Mouse (Mus musculus) intestine, postnatal 0 days (tissue): ENCODE measurements at regions not wholly inside any gene's neighbourhood (a gene's known extent, or its start where the extent isn't known, plus 50 kb on each side); places are given as distances from the start of the nearest gene placed in this dataset.

Experiments used
- ATAC-seq: fragments of 200-750 bp; cut with Nextera tagmentation; 2 replicates; pipeline ENCODE4 v1.8.0; 2017; ENCODE audit warnings: mild to moderate bottlenecking, moderate TSS enrichment, moderate library complexity
- H3K27ac ChIP-seq: fragments of 300-500 bp; sonication (generic); 2 replicates; pipeline ENCODE4 v1.5.1; 2014; ENCODE audit warnings: mild to moderate bottlenecking, low read depth, low read length, moderate library complexity
- H3K27me3 ChIP-seq: fragments of 300-500 bp; sonication (generic); replicated peaks from 2 replicates; pipeline ENCODE4 v1.6.1; 2014; ENCODE audit warnings: low read length, mixed read lengths; ENCODE audit not compliant: control insufficient read depth, insufficient read depth
- H3K36me3 ChIP-seq: fragments of 300-500 bp; sonication (generic); 2 replicates; pipeline ENCODE4 v1.6.1; 2014; ENCODE audit warnings: mild to moderate bottlenecking, moderate library complexity; ENCODE audit not compliant: control insufficient read depth, insufficient read depth
- H3K4me1 ChIP-seq: fragments of 300-500 bp; sonication (generic); replicated peaks from 2 replicates; pipeline ENCODE4 v1.6.1; 2014; ENCODE audit warnings: antibody characterized with exemption, low read length, mixed read lengths; ENCODE audit not compliant: control insufficient read depth, insufficient read depth
- H3K4me2 ChIP-seq: fragments of 300-500 bp; sonication (generic); replicated peaks from 2 replicates; pipeline ENCODE4 v1.6.1; 2014; ENCODE audit warnings: low read depth, mild to moderate bottlenecking, moderate library complexity
- H3K4me3 ChIP-seq: fragments of 300-500 bp; sonication (generic); 2 replicates; pipeline ENCODE4 v1.5.1; 2014; ENCODE audit warnings: low read depth, low read length
- H3K9ac ChIP-seq: fragments of 300-500 bp; sonication (generic); 2 replicates; pipeline ENCODE4 v1.6.1; 2014; ENCODE audit warnings: mild to moderate bottlenecking, low read depth, low read length
- H3K9me3 ChIP-seq: fragments of 300-500 bp; sonication (generic); 2 replicates; pipeline ENCODE4 v1.6.1; 2016; ENCODE audit warnings: mixed run types; ENCODE audit not compliant: control insufficient read depth
- CTCF ChIP-seq: sonication (generic); IDR thresholded peaks from 2 replicates; pipeline ENCODE4 v1.5.1; 2016; ENCODE audit warnings: low read depth, mild to moderate bottlenecking, control low read depth, antibody characterized with exemption, moderate library complexity
- WGBS: fragments of 180-500 bp; shearing (Covaris S2); extraction: QIAGEN DNeasy Blood & Tissue Kit; methylation state at CpG from one replicate; pipeline ENCODE4 v1.1.7; 2014; 5-methylcytosine and 5-hydroxymethylcytosine counted together

DNA sequence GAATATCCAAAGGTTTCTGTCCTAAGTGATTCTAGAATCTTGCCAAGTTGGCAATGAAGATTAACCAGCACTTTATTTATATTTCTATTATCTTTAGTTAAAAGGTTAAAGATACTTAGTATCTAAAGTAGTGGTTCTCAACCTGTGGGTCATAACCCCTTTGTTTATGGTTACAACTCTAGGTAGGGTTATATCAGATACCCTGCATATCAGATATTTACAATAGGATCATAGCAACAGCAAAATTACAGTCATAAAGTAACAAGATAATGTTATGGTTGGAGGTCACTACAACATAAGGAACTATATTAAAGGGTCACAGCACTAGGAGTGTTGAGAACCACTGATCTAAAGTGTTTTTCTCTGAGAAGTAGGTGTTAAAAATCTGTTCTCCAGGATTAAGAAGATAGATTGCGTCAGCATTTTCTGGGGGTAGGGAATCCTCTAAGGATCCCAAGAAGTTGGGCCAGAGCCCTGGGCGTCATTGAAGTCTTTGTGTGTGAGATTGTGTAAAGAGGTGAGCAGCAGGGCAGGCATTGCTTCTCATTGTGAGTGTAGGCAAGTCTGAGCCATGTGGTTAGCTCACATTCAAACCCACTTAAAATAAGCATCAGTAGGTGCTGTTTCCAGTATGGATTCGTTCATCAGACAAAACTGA lies 201.6 kb downstream of the Klf6 start:
- Histone ChIP-seq H3K36me3 (no peaks in the 10 kb centered on the region), H3K9ac (no peak overlapping the region)
- WGBS: 62% methylated on average over 3 of the region's 3 CpGs

DNA sequence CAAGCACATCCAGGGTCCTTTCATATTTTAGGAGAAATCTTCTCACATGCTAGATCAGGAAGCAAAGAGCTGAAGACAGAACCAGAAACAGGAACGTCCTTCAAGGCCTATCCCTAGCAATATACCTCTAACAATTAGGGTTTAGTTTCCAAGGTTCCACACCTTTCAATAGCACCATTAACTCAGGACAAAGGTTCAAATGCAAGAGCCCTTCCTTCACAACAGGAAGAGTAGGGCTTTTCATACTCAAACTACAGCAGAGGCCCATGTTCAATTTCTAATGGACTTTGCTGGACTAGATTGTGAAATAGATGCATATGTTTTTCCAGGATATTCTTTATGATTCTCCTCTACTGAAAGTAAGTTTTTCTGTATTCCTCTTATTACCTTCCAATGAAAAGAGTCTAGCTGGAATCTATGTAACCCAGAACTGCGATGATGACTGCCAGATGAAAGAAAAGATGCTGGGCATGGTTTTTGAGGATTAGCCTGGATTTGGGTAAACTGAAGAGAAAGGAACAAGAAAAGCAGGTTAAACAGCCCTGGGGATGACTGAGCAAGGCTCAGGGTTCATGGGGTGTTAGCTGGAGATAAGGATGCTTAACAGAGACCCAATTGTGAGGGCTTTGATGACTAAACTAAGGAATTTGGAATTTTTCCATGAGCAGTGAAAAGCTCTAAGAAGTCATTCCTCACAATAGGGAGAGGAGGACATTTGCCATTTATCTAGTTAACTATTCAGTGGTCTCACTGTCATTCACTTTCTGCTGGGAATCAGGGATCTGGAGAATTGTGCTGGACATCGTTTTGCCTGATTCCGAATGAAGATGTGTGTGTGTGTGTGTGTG lies 215.9 kb downstream of the Klf6 start:
- H3K36me3 ChIP-seq: no peaks in the 10 kb centered on the region

More for the DNA sequence above, 201.6 kb downstream of the Klf6 start:
- no peak for TF ChIP-seq CTCF
- H3K27ac ChIP-seq: no peak overlapping the region
- H3K4me3 ChIP-seq: no peak overlapping the region
- H3K27me3 ChIP-seq: no peaks in the 10 kb centered on the region
- peak; percentile 74 for ATAC-seq
- H3K4me1 ChIP-seq: no peaks in the 10 kb centered on the region
- no peak overlapping the region for H3K4me2 ChIP-seq
- no peaks in the 10 kb centered on the region for H3K9me3 ChIP-seq

GRCm38 (mm10) chr13:6085891-6086290 lies 224.6 kb downstream of the Klf6 start:
- Histone ChIP-seq H3K9me3 (no peaks in the 10 kb centered on the region), H3K9ac (no peak overlapping the region), H3K27ac (no peak overlapping the region), H3K4me3 (no peak overlapping the region), H3K4me1 (no peaks in the 10 kb centered on the region), H3K36me3 (no peaks in the 10 kb centered on the region), H3K4me2 (no peak overlapping the region), H3K27me3 (no peaks in the 10 kb centered on the region)
- no peak for ATAC-seq
- no peak for TF ChIP-seq CTCF
- WGBS: 56% methylated on average over 2 of the region's 2 CpGs

More for the DNA sequence above, 215.9 kb downstream of the Klf6 start:
- H3K27ac ChIP-seq: no peak overlapping the region
- no peak overlapping the region for H3K4me2 ChIP-seq
- no peaks in the 10 kb centered on the region for H3K4me1 ChIP-seq
- ATAC-seq: peak; percentile 94
- no peak overlapping the region for H3K9ac ChIP-seq
- H3K9me3 ChIP-seq: no peaks in the 10 kb centered on the region
- no peaks in the 10 kb centered on the region for H3K27me3 ChIP-seq
- no peak overlapping the region for H3K4me3 ChIP-seq
- no peak for TF ChIP-seq CTCF
- WGBS: 65% methylated on average over 4 of the region's 4 CpGs

GRCm38 (mm10) chr13:6109018-6109657 lies 247.9 kb downstream of the Klf6 start:
- ATAC-seq: peak; percentile 97
- no peak overlapping the region for H3K27ac ChIP-seq
- 48% methylated on average over 7 of the region's 7 CpGs for WGBS
- H3K4me2 ChIP-seq: no peak overlapping the region
- H3K4me1 ChIP-seq: no peaks in the 10 kb centered on the region
- no peaks in the 10 kb centered on the region for H3K9me3 ChIP-seq
- no peaks in the 10 kb centered on the region for H3K27me3 ChIP-seq
- no peak for TF ChIP-seq CTCF
- no peak overlapping the region for H3K4me3 ChIP-seq
- H3K9ac ChIP-seq: no peak overlapping the region
- no peaks in the 10 kb centered on the region for H3K36me3 ChIP-seq

GRCm38 (mm10) chr13:6119703-6120102 lies 258.4 kb downstream of the Klf6 start:
- no peak overlapping the region for H3K4me3 ChIP-seq
- no peaks in the 10 kb centered on the region for H3K36me3 ChIP-seq
- H3K9me3 ChIP-seq: no peaks in the 10 kb centered on the region
- 89% methylated on average over 1 of the region's 1 CpGs for WGBS
- H3K4me2 ChIP-seq: no peak overlapping the region
- H3K27me3 ChIP-seq: no peaks in the 10 kb centered on the region
- no peaks in the 10 kb centered on the region for H3K4me1 ChIP-seq
- H3K27ac ChIP-seq: no peak overlapping the region
- H3K9ac ChIP-seq: no peak overlapping the region
- no peak for ATAC-seq
- TF ChIP-seq CTCF: no peak

- Histone ChIP-seq H3K27me3 (no peaks in the 10 kb centered on the region), H3K4me3 (no peak overlapping the region), H3K9me3 (no peaks in the 10 kb centered on the region), H3K4me1 (0 out of 2 replicates have a peak, but pooled peaks cover 3% of the 10 kb centered on the region), H3K27ac (no peak overlapping the region), H3K9ac (no peak overlapping the region), H3K4me2 (no peak overlapping the region), H3K36me3 (no peaks in the 10 kb centered on the region)
- WGBS: 100% methylated on average over 1 of the region's 1 CpGs
- ATAC-seq: no peak
- TF ChIP-seq CTCF: no peak
Observed at GRCm38 (mm10) chr13:6127311-6127710, 266.0 kb downstream of the Klf6 start.
